Comparison of ENCODE assay signal across 11 mouse cellular contexts in the genomic region with DNA sequence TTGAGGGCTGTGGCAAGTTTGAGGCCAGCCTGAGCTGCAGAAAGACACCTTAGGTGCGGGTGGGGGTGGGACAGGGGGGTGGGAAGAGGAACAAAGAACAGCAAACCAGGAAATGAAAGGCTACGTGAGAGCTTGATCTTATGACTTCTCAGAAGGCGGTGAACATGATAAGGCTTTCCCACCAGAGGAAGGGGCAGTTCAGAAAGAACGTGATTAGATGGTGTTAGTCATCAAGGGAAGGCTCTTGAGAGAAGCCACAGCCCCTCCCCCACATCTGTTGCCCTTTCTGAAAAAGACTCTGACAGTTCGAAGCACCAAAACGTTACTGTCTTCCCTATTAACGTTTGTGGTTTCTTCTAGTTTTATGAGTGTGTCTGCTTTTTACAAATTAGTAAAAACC.
DNase-seq lines count a peak whose midpoint lies in the region; ATAC-seq and TF ChIP-seq lines count a peak whose summit lies in the region.
"Had no signal": no experiment of that assay in that cellular context is flagged by ENCODE, and none has a peak within 500 bp of the region (broad histone marks: within the 10 kb centered on the region; RNA-seq: fewer than 3 reads in every experiment).

No protein-coding gene starts in this region.

- H3K36me3 ChIP-seq in lung, embryonic 14.5 days (ENCODE audit: insufficient read depth) = no peaks in the 10 kb centered on the region
- no peaks in the 10 kb centered on the region for H3K36me3 ChIP-seq in liver, postnatal 0 days (replicated peaks; ENCODE audit: insufficient read depth, low read length)
- H3K36me3 ChIP-seq: forebrain, embryonic 15.5 days had no signal

- H3K9ac ChIP-seq in lung, embryonic 14.5 days = no peak overlapping the region
- no peak overlapping the region for H3K9ac ChIP-seq in liver, postnatal 0 days (replicated peaks)
- H3K9ac ChIP-seq: forebrain, embryonic 15.5 days had no signal

- H3K4me3 ChIP-seq in lung, embryonic 14.5 days (ENCODE audit: low read depth, low read length) = no peak overlapping the region
- no peak overlapping the region for H3K4me3 ChIP-seq in liver, postnatal 0 days (ENCODE audit: low read depth, low read length)
- H3K4me3 ChIP-seq: forebrain, embryonic 15.5 days had no signal

- no peak for TF ChIP-seq CTCF in lung, embryonic 14.5 days (IDR thresholded peaks at IDR 0.05; ENCODE audit: low read depth)
- TF ChIP-seq CTCF in liver, postnatal 0 days (IDR thresholded peaks at IDR 0.05; ENCODE audit: low read depth) = no peak

- DNase-seq in lung, embryonic 14.5 days = no peak
- no peak for DNase-seq in lung, postnatal 25 days (ENCODE audit: low spot score)
- DNase-seq in CD4-positive helper T cell, adult 2 months (ENCODE audit: low read depth, low spot score) = peak; percentile 45
- DNase-seq in c-Kit-positive CD71-negative TER-119-negative erythroid progenitor cells, embryonic 14.5 days (ENCODE audit: low read depth) = peak; percentile 79
- peak; percentile 43 for DNase-seq in liver, postnatal 0 days
- no peak for DNase-seq in heart, adult 18-20 months
- DNase-seq in right cerebral cortex, postnatal 36 days (ENCODE audit: low spot score in 2 of 2) = no peak
- DNase-seq in kidney, adult 11 months = no peak
- DNase-seq: cerebellum, adult 18-20 months; heart, postnatal 14 days had no signal

- no peak overlapping the region for H3K4me2 ChIP-seq in lung, embryonic 14.5 days
- no peak overlapping the region for H3K4me2 ChIP-seq in liver, postnatal 0 days (ENCODE audit: low read depth, low read length)
- H3K4me2 ChIP-seq: forebrain, embryonic 15.5 days had no signal

- H3K27ac ChIP-seq in lung, embryonic 14.5 days (ENCODE audit: low read depth) = no peak overlapping the region
- H3K27ac ChIP-seq in liver, postnatal 0 days (ENCODE audit: low read depth) = no peak overlapping the region
- H3K27ac ChIP-seq: forebrain, embryonic 15.5 days had no signal

- 0 out of 2 replicates have a peak, but pooled peaks have one; percentile 32 for ATAC-seq in lung, embryonic 14.5 days (ENCODE audit: insufficient read depth)
- peak; percentile 47 for ATAC-seq in liver, postnatal 0 days
- ATAC-seq: forebrain, embryonic 15.5 days had no signal

- WGBS in lung, embryonic 14.5 days = 20% methylated on average over 7 of the region's 7 CpGs
- WGBS in liver, postnatal 0 days (ENCODE audit: insufficient replicate concordance) = 14% methylated on average over 7 of the region's 7 CpGs

- no peaks in the 10 kb centered on the region for H3K9me3 ChIP-seq in lung, embryonic 14.5 days (ENCODE audit: low read depth, low read length)
- H3K9me3 ChIP-seq in liver, postnatal 0 days (ENCODE audit: low read length) = no peaks in the 10 kb centered on the region
- H3K9me3 ChIP-seq: forebrain, embryonic 15.5 days had no signal

- no peaks in the 10 kb centered on the region for H3K27me3 ChIP-seq in lung, embryonic 14.5 days (ENCODE audit: insufficient read depth, low read length)
- H3K27me3 ChIP-seq in liver, postnatal 0 days (ENCODE audit: insufficient read depth, low read length) = no peaks in the 10 kb centered on the region
- H3K27me3 ChIP-seq: forebrain, embryonic 15.5 days had no signal

- H3K4me1 ChIP-seq in lung, embryonic 14.5 days (ENCODE audit: insufficient read depth) = peaks cover 4% of the 10 kb centered on the region; the same call in 1 of the 2 replicates
- peaks cover 28% of the 10 kb centered on the region for H3K4me1 ChIP-seq in liver, postnatal 0 days (ENCODE audit: insufficient read depth)

- no peak for TF ChIP-seq EP300 in liver, postnatal 0 days (IDR thresholded peaks at IDR 0.05; ENCODE audit: low read depth)

Comparison
In these comparisons a context has a peak if more than half of its experiments do, and no peak if none do; other contexts are left out.
1. DNase-seq: peak in CD4-positive helper T cell, adult 2 months (single experiment), c-Kit-positive CD71-negative TER-119-negative erythroid progenitor cells, embryonic 14.5 days (single experiment) and liver, postnatal 0 days (single experiment); none in lung, embryonic 14.5 days (single experiment), lung, postnatal 25 days (single experiment), heart, adult 18-20 months (0 of 2), right cerebral cortex, postnatal 36 days (0 of 2) and kidney, adult 11 months (single experiment).